Comparison of ENCODE assay signal across 15 mouse cellular contexts in the genomic region with DNA sequence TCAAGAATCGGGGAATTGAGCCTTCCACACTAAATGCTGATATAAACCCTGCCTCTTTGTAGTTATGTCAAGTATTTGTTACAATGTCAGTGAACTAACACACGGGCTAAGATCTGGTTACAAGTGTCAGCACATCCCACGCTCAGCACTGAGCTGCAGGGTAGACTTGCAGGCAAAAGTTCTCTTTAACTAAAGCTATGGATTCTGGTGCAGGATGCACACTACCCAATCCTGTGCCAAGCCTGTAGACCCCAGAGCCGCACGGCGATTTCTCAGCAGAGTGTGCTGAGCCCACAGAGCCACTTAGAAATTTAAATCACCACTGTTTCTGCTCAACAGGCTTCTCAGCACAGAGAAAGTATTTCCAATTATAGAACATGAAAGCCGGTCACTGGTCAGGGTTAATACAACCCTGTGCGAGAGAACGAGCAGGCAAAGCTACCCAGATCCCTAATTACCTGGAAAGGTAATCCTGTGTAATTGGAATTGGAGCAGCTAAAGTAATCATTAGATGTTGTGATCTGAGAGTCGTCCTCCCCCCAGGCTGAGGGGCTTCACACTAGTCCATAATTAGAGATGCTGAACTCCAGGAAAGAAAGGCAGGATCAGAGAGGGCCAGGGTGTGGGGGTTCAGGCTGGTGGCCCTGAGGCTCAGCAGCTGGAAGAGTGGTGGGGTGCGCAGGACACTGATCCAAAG.
DNase-seq lines count a peak whose midpoint lies in the region; ATAC-seq lines count a peak whose summit lies in the region.
"Had no signal": no experiment of that assay in that cellular context is flagged by ENCODE, and none has a peak within 500 bp of the region (broad histone marks: within the 10 kb centered on the region; RNA-seq: fewer than 3 reads in every experiment).

No protein-coding gene starts in this region.

- H3K9me3 ChIP-seq in heart, embryonic 11.5 days (replicated peaks; ENCODE audit: control insufficient read depth, low read length) = no peaks in the 10 kb centered on the region
- H3K9me3 ChIP-seq in kidney, embryonic 15.5 days (replicated peaks) = no peaks in the 10 kb centered on the region
- H3K9me3 ChIP-seq in forebrain, embryonic 12.5 days = no peaks in the 10 kb centered on the region
- H3K9me3 ChIP-seq in midbrain, embryonic 13.5 days = no peaks in the 10 kb centered on the region
- H3K9me3 ChIP-seq: liver, embryonic 13.5 days had no signal

- H3K9ac ChIP-seq in heart, embryonic 11.5 days (ENCODE audit: low read depth, low read length) = no peak overlapping the region
- H3K9ac ChIP-seq in kidney, embryonic 15.5 days = no peak overlapping the region
- no peak overlapping the region for H3K9ac ChIP-seq in forebrain, embryonic 12.5 days
- H3K9ac ChIP-seq in midbrain, embryonic 13.5 days (replicated peaks) = no peak overlapping the region
- H3K9ac ChIP-seq: liver, embryonic 13.5 days had no signal

- H3K4me2 ChIP-seq in heart, embryonic 11.5 days = peak overlapping the region; percentile 22; the same call in 1 of the 2 replicates
- H3K4me2 ChIP-seq in kidney, embryonic 15.5 days = 0 out of 2 replicates have a peak overlapping the region, but pooled peaks have one; percentile 1
- 0 out of 2 replicates have a peak overlapping the region, but pooled peaks have one; percentile 1 for H3K4me2 ChIP-seq in forebrain, embryonic 12.5 days
- no peak overlapping the region for H3K4me2 ChIP-seq in midbrain, embryonic 13.5 days (replicated peaks)
- H3K4me2 ChIP-seq: liver, embryonic 13.5 days had no signal

- H3K4me3 ChIP-seq in heart, embryonic 11.5 days (ENCODE audit: low read depth, low read length) = no peak overlapping the region
- H3K4me3 ChIP-seq in kidney, embryonic 15.5 days (replicated peaks) = no peak overlapping the region
- H3K4me3 ChIP-seq in forebrain, embryonic 12.5 days (replicated peaks) = no peak overlapping the region
- no peak overlapping the region for H3K4me3 ChIP-seq in midbrain, embryonic 13.5 days (replicated peaks)
- H3K4me3 ChIP-seq: liver, embryonic 13.5 days had no signal

- no peaks in the 10 kb centered on the region for H3K36me3 ChIP-seq in heart, embryonic 11.5 days (ENCODE audit: control insufficient read depth, insufficient read depth, low read length)
- no peaks in the 10 kb centered on the region for H3K36me3 ChIP-seq in kidney, embryonic 15.5 days
- H3K36me3 ChIP-seq in forebrain, embryonic 12.5 days (replicated peaks) = no peaks in the 10 kb centered on the region
- H3K36me3 ChIP-seq in midbrain, embryonic 13.5 days = no peaks in the 10 kb centered on the region
- H3K36me3 ChIP-seq: liver, embryonic 13.5 days had no signal

- no peak for DNase-seq in heart, adult 8-10 months (ENCODE audit: low spot score)
- no peak for DNase-seq in kidney, adult 9 months
- DNase-seq in frontal cortex, postnatal 36 days (ENCODE audit: low spot score in 2 of 2) = no peak
- DNase-seq in T-cell, adult 2 months (ENCODE audit: low spot score) = no peak
- DNase-seq: adrenal gland, adult 2 months; cerebellum, adult 9-10 months; gastrocnemius, postnatal 14 days; kidney, adult 2 months; liver, embryonic 13.5 days; lung, postnatal 10 days had no signal

- ATAC-seq in heart, embryonic 11.5 days (replicated peaks; ENCODE audit: insufficient number of reproducible peaks, low FRiP score, low TSS enrichment) = no peak
- ATAC-seq in kidney, embryonic 15.5 days (replicated peaks; ENCODE audit: low FRiP score) = peak; percentile 54; the same call in 1 of the 2 replicates
- ATAC-seq in forebrain, embryonic 12.5 days (ENCODE audit: low FRiP score) = peak; percentile 51
- peak; percentile 53; the same call in 1 of the 2 replicates for ATAC-seq in midbrain, embryonic 13.5 days
- ATAC-seq: Patski had no signal

- WGBS in heart, embryonic 11.5 days (ENCODE audit: insufficient replicate concordance) = 43% methylated on average over 11 of the region's 11 CpGs
- 37% methylated on average over 11 of the region's 11 CpGs for WGBS in kidney, embryonic 15.5 days
- 16% methylated on average over 11 of the region's 11 CpGs for WGBS in forebrain, embryonic 12.5 days
- WGBS in midbrain, embryonic 13.5 days = 46% methylated on average over 11 of the region's 11 CpGs

- H3K27me3 ChIP-seq in heart, embryonic 11.5 days (ENCODE audit: control insufficient read depth, insufficient read depth, low read length) = no peaks in the 10 kb centered on the region
- H3K27me3 ChIP-seq in kidney, embryonic 15.5 days = no peaks in the 10 kb centered on the region
- H3K27me3 ChIP-seq in forebrain, embryonic 12.5 days = peaks cover 51% of the 10 kb centered on the region
- H3K27me3 ChIP-seq in midbrain, embryonic 13.5 days = 0 out of 2 replicates have a peak, but pooled peaks cover 3% of the 10 kb centered on the region

- peak overlapping the region; percentile 68 for H3K27ac ChIP-seq in heart, embryonic 11.5 days (ENCODE audit: low read depth, low read length)
- H3K27ac ChIP-seq in kidney, embryonic 15.5 days = no peak overlapping the region
- H3K27ac ChIP-seq in forebrain, embryonic 12.5 days = peak overlapping the region; percentile 69
- peak overlapping the region; percentile 39; the same call in 1 of the 2 replicates for H3K27ac ChIP-seq in midbrain, embryonic 13.5 days
- H3K27ac ChIP-seq: liver, embryonic 13.5 days had no signal

- peaks cover 18% of the 10 kb centered on the region for H3K4me1 ChIP-seq in heart, embryonic 11.5 days (ENCODE audit: control insufficient read depth, insufficient read depth, low read length)
- peaks cover 26% of the 10 kb centered on the region for H3K4me1 ChIP-seq in kidney, embryonic 15.5 days
- H3K4me1 ChIP-seq in forebrain, embryonic 12.5 days = peaks cover 52% of the 10 kb centered on the region
- H3K4me1 ChIP-seq in midbrain, embryonic 13.5 days (replicated peaks) = peaks cover 45% of the 10 kb centered on the region
